Mouse (Mus musculus) forebrain, postnatal 0 days (tissue): ENCODE measurements around the gene 1700109H08Rik. TPM values are rescaled to one million over a fixed set of nuclear protein-coding genes. Genes with fewer than 3 reads are reported as not detected.
"Not testable (repeated sequence)": the region's sequence is repeated elsewhere in the genome, so short reads cannot be mapped to it uniquely, and the experiment has no call there.

Experiments used
- ATAC-seq: fragments of 200-750 bp; cut with Nextera tagmentation; 2 replicates; pipeline ENCODE4 v1.8.0; 2017; ENCODE audit warnings: mild to moderate bottlenecking, moderate library complexity
- DNase-seq: peaks from one replicate; pipeline ENCODE4 v3.0.0-alpha.2; 2015
- H3K27ac ChIP-seq: fragments of 300-500 bp; sonication (generic); 2 replicates; pipeline ENCODE4 v1.5.1; 2014; ENCODE audit warnings: low read depth, mild to moderate bottlenecking, antibody characterized with exemption, low read length, moderate library complexity, mixed read lengths
- H3K27me3 ChIP-seq: fragments of 300-500 bp; sonication (generic); 2 replicates; pipeline ENCODE4 v1.6.1; 2014; ENCODE audit warnings: mild to moderate bottlenecking, low read length, mixed read lengths; ENCODE audit not compliant: insufficient read depth
- H3K36me3 ChIP-seq: fragments of 300-500 bp; sonication (generic); 2 replicates; pipeline ENCODE4 v1.6.1; 2014; ENCODE audit warnings: mild to moderate bottlenecking, moderate library complexity; ENCODE audit not compliant: insufficient read depth
- H3K4me1 ChIP-seq: fragments of 300-500 bp; sonication (generic); 2 replicates; pipeline ENCODE4 v1.6.1; 2014; ENCODE audit warnings: antibody characterized with exemption; ENCODE audit not compliant: insufficient read depth
- H3K4me2 ChIP-seq: fragments of 300-500 bp; sonication (generic); 2 replicates; pipeline ENCODE4 v1.6.1; 2014; ENCODE audit warnings: low read depth, mild to moderate bottlenecking, moderate library complexity
- H3K4me3 ChIP-seq: fragments of 300-500 bp; sonication (generic); 2 replicates; pipeline ENCODE4 v1.5.1; 2014; ENCODE audit warnings: low read depth, low read length, mixed read lengths
- H3K9ac ChIP-seq: fragments of 300-500 bp; sonication (generic); 2 replicates; pipeline ENCODE4 v1.6.1; 2014; ENCODE audit warnings: mild to moderate bottlenecking
- H3K9me3 ChIP-seq: fragments of 300-500 bp; sonication (generic); 2 replicates; pipeline ENCODE4 v1.6.1; 2016; ENCODE audit warnings: low read length
- CTCF ChIP-seq: sonication (generic); IDR thresholded peaks from 2 replicates; pipeline ENCODE4 v1.5.1; 2016; ENCODE audit warnings: antibody characterized with exemption, control low read depth, low read depth
- WGBS: fragments of 180-500 bp; shearing (Covaris S2); extraction: QIAGEN DNeasy Blood & Tissue Kit; methylation state at CpG from one replicate; pipeline ENCODE4 v1.1.7; 2014; 5-methylcytosine and 5-hydroxymethylcytosine counted together
- polyA plus RNA-seq: library from polyadenylated mRNA; unstranded; fragments of >200 nt; fragmentation: Nextera tagmentation; extraction: Ambion mirVana; gene quantifications from 2 replicates; pipeline ENCODE4 v1.2.1, GENCODE M21; 2015
- total RNA-seq: library from RNA; depleted of rRNA; stranded (reverse); fragments of >200 nt; gene quantifications from 2 replicates; pipeline ENCODE4 v1.2.3, GENCODE M21; 2014; rRNA removed

1700109H08Rik gene
- total RNA-seq: 4.9 and 5.2 TPM in 2 replicates
- 0.69 and 1.1 TPM in 2 replicates for polyA plus RNA-seq

- no peak for ATAC-seq
These were observed at the start of gene 1700109H08Rik for GRCm38 (mm10) chr5:3571266-3571665. Gene 1700109H08Rik (plus strand): TSS chr5:3571566.

GRCm38 (mm10) chr5:3521741-3522140 is 49.6 kb upstream of the 1700109H08Rik start:
- ATAC-seq (no peak), DNase-seq (no peak)
- Histone ChIP-seq H3K4me2 (no peak overlapping the region), H3K9ac (no peak overlapping the region), H3K4me1 (no peaks in the 10 kb centered on the region), H3K36me3 (no peaks in the 10 kb centered on the region), H3K9me3 (no peaks in the 10 kb centered on the region), H3K4me3 (no peak overlapping the region), H3K27me3 (no peaks in the 10 kb centered on the region), H3K27ac (no peak overlapping the region)
- no peak for TF ChIP-seq CTCF
- 76% methylated on average over 12 of the region's 12 CpGs for WGBS

More at GRCm38 (mm10) chr5:3571266-3571665, at the start of gene 1700109H08Rik:
- DNase-seq: no peak
- peaks cover 75% of the 10 kb centered on the region for H3K36me3 ChIP-seq
- no peaks in the 10 kb centered on the region for H3K4me1 ChIP-seq
- H3K27ac ChIP-seq: no peak within 1 kb of the TSS
- H3K27me3 ChIP-seq: no peaks in the 10 kb centered on the region
- no peak within 1 kb of the TSS for H3K4me2 ChIP-seq
- H3K4me3 ChIP-seq: no peak within 1 kb of the TSS
- TF ChIP-seq CTCF: no peak
- WGBS: 95% methylated on average over 4 of the region's 4 CpGs
- H3K9me3 ChIP-seq: no peaks in the 10 kb centered on the region
- no peak within 1 kb of the TSS for H3K9ac ChIP-seq

GRCm38 (mm10) chr5:3522826-3523225 is 48.5 kb upstream of the 1700109H08Rik start:
- no peak for DNase-seq
- no peaks in the 10 kb centered on the region for H3K4me1 ChIP-seq
- H3K36me3 ChIP-seq: no peaks in the 10 kb centered on the region
- TF ChIP-seq CTCF: no peak
- WGBS: 94% methylated on average over 10 of the region's 10 CpGs
- H3K27me3 ChIP-seq: no peaks in the 10 kb centered on the region
- no peak overlapping the region for H3K9ac ChIP-seq
- H3K9me3 ChIP-seq: no peaks in the 10 kb centered on the region
- no peak overlapping the region for H3K4me3 ChIP-seq
- H3K27ac ChIP-seq: no peak overlapping the region
- no peak overlapping the region for H3K4me2 ChIP-seq
- ATAC-seq: no peak

GRCm38 (mm10) chr5:3527041-3527691 is 44.2 kb upstream of the 1700109H08Rik start:
- TF ChIP-seq CTCF: no peak
- no peak overlapping the region for H3K27ac ChIP-seq
- no peaks in the 10 kb centered on the region for H3K27me3 ChIP-seq
- no peaks in the 10 kb centered on the region for H3K4me1 ChIP-seq
- no peak overlapping the region for H3K9ac ChIP-seq
- 33% methylated on average over 5 of the region's 5 CpGs for WGBS
- DNase-seq (no peak), ATAC-seq (no peak; the same call in 1 of the 2 replicates)
- H3K4me3 ChIP-seq: no peak overlapping the region
- H3K4me2 ChIP-seq: no peak overlapping the region
- no peaks in the 10 kb centered on the region for H3K9me3 ChIP-seq
- H3K36me3 ChIP-seq: no peaks in the 10 kb centered on the region

GRCm38 (mm10) chr5:3529585-3530189 is 41.7 kb upstream of the 1700109H08Rik start:
- WGBS: 71% methylated on average over 10 of the region's 10 CpGs
- DNase-seq (no peak), ATAC-seq (no peak)
- H3K4me3 ChIP-seq: no peak overlapping the region
- no peak overlapping the region for H3K9ac ChIP-seq
- H3K4me2 ChIP-seq: no peak overlapping the region
- no peaks in the 10 kb centered on the region for H3K9me3 ChIP-seq
- no peaks in the 10 kb centered on the region for H3K27me3 ChIP-seq
- H3K36me3 ChIP-seq: no peaks in the 10 kb centered on the region
- no peak overlapping the region for H3K27ac ChIP-seq
- TF ChIP-seq CTCF: no peak
- no peaks in the 10 kb centered on the region for H3K4me1 ChIP-seq

GRCm38 (mm10) chr5:3532048-3532447 is 39.3 kb upstream of the 1700109H08Rik start:
- not testable (repeated sequence) for ATAC-seq, H3K9ac ChIP-seq, H3K4me2 ChIP-seq, H3K4me3 ChIP-seq, H3K4me1 ChIP-seq, DNase-seq, H3K27ac ChIP-seq, H3K27me3 ChIP-seq, H3K9me3 ChIP-seq, H3K36me3 ChIP-seq

- Histone ChIP-seq H3K4me2 (no peak overlapping the region), H3K4me1 (no peaks in the 10 kb centered on the region), H3K9ac (no peak overlapping the region), H3K27me3 (no peaks in the 10 kb centered on the region), H3K27ac (no peak overlapping the region), H3K4me3 (no peak overlapping the region), H3K9me3 (no peaks in the 10 kb centered on the region), H3K36me3 (no peaks in the 10 kb centered on the region)
- DNase-seq (no peak), ATAC-seq (no peak)
- TF ChIP-seq CTCF: no peak
- 70% methylated on average over 3 of the region's 3 CpGs for WGBS
These were observed 34.7 kb upstream of the 1700109H08Rik start for GRCm38 (mm10) chr5:3536592-3537212.
